Mouse (Mus musculus): ENCODE results near the gene Slc43a3.

DNA sequence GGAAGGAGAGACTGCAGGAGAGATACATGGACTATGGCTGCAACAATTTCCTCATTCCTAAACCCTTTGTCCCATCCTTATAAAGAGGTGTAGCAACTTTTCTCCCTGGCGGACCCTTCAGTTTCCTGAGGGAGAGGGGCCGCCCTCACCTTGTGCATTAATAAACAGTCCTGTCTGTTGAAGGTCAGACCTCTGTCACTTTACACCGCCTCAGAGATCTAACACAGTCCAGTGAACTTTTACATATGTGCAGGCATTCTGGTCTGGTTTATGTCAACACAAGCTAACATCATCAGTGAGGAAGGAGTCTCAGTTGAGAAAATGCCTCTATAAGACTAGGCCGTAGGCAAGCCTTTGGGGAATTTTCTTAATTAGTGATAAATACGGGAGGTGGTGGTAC, 22.5 kb upstream of the Slc43a3 start:
- no peak for TF ChIP-seq POLR2A (IDR thresholded peaks at IDR 0.05; ENCODE audit: insufficient read length, low read depth)
- TF ChIP-seq TCF12 (IDR thresholded peaks at IDR 0.05; ENCODE audit: insufficient read depth, poor library complexity, severe bottlenecking) = no peak
- TF ChIP-seq POLR2AphosphoS2 (IDR thresholded peaks at IDR 0.05; ENCODE audit: insufficient read length, low read depth) = no peak
- TF ChIP-seq MYOD1 (IDR thresholded peaks at IDR 0.05; ENCODE audit: control insufficient read depth in 1 of 3, insufficient read length in 2 of 3, low read depth in 2 of 3) = no peak
- no peak for TF ChIP-seq USF1 (IDR thresholded peaks at IDR 0.05; ENCODE audit: low read depth)
- no peak for TF ChIP-seq MYOG (IDR thresholded peaks at IDR 0.05; ENCODE audit: control insufficient read depth in 1 of 3, insufficient read depth in 1 of 3, insufficient read length in 2 of 3, low read depth in 2 of 3)
- no peak for TF ChIP-seq MAX (IDR thresholded peaks at IDR 0.05; ENCODE audit: low read depth)
